ENCODE assay signal across 8 mouse cellular contexts in genomic region chr1:63272741-63273338, GRCm38 (mm10). TPM values are rescaled to one million over a fixed set of nuclear protein-coding genes. Genes with fewer than 3 reads are reported as not detected.
DNase-seq lines count a peak whose midpoint lies in the region; ATAC-seq lines count a peak whose summit lies in the region.

Gene Zdbf2, plus strand, starts transcription at chr1:63273265.

- peak within 1 kb of the TSS; percentile 62 for H3K4me3 ChIP-seq in kidney, embryonic 16.5 days (ENCODE audit: low read length)
- peak within 1 kb of the TSS; percentile 59 for H3K4me3 ChIP-seq in embryonic facial prominence, embryonic 15.5 days (replicated peaks)
- H3K4me3 ChIP-seq in midbrain, embryonic 14.5 days (replicated peaks; ENCODE audit: low read depth, low read length), result peak within 1 kb of the TSS; percentile 53

- no peaks in the 10 kb centered on the region for H3K36me3 ChIP-seq in kidney, embryonic 16.5 days (ENCODE audit: insufficient read depth, low read length)
- no peaks in the 10 kb centered on the region for H3K36me3 ChIP-seq in embryonic facial prominence, embryonic 15.5 days
- H3K36me3 ChIP-seq in midbrain, embryonic 14.5 days (ENCODE audit: control insufficient read depth, insufficient read depth, low read length), result no peaks in the 10 kb centered on the region

- H3K9ac ChIP-seq in kidney, embryonic 16.5 days (replicated peaks; ENCODE audit: low read length), result peak within 1 kb of the TSS; percentile 67
- peak within 1 kb of the TSS; percentile 58 for H3K9ac ChIP-seq in embryonic facial prominence, embryonic 15.5 days
- peak within 1 kb of the TSS; percentile 72 for H3K9ac ChIP-seq in midbrain, embryonic 14.5 days (replicated peaks; ENCODE audit: low read length)

- 0 out of 2 replicates have a peak within 1 kb of the TSS, but pooled peaks have one; percentile 18 for H3K27ac ChIP-seq in kidney, embryonic 16.5 days (ENCODE audit: low read length)
- H3K27ac ChIP-seq in embryonic facial prominence, embryonic 15.5 days (replicated peaks), result peak within 1 kb of the TSS; percentile 83
- peak within 1 kb of the TSS; percentile 78 for H3K27ac ChIP-seq in midbrain, embryonic 14.5 days (replicated peaks; ENCODE audit: low read depth, low read length)

- H3K4me2 ChIP-seq in kidney, embryonic 16.5 days (replicated peaks; ENCODE audit: low read depth, low read length), result peak within 1 kb of the TSS; percentile 73
- peak within 1 kb of the TSS; percentile 61 for H3K4me2 ChIP-seq in embryonic facial prominence, embryonic 15.5 days (replicated peaks)
- H3K4me2 ChIP-seq in midbrain, embryonic 14.5 days (ENCODE audit: low read length), result peak within 1 kb of the TSS; percentile 58

- H3K9me3 ChIP-seq in kidney, embryonic 16.5 days (ENCODE audit: low read length), result no peaks in the 10 kb centered on the region
- no peaks in the 10 kb centered on the region for H3K9me3 ChIP-seq in embryonic facial prominence, embryonic 15.5 days (replicated peaks)
- no peaks in the 10 kb centered on the region for H3K9me3 ChIP-seq in midbrain, embryonic 14.5 days (ENCODE audit: control insufficient read depth, low read length)

- DNase-seq in kidney, adult 18-20 months, result no peak
- peak; percentile 55 for DNase-seq in adrenal gland, postnatal 25 days
- DNase-seq in layer of hippocampus, postnatal 10 days (ENCODE audit: low spot score in 2 of 2), result no peak
- peak; percentile 84 for DNase-seq in midbrain, embryonic 14.5 days
- DNase-seq in cerebellum, adult 11 months, result no peak

- WGBS in kidney, embryonic 16.5 days, result under 1% methylated on average over 42 of the region's 49 CpGs
- under 1% methylated on average over 47 of the region's 49 CpGs for WGBS in embryonic facial prominence, embryonic 15.5 days
- WGBS in midbrain, embryonic 14.5 days, result under 1% methylated on average over 49 of the region's 49 CpGs

- H3K4me1 ChIP-seq in kidney, embryonic 16.5 days (ENCODE audit: insufficient read depth, low read length), result peaks cover 7% of the 10 kb centered on the region; the same call in 1 of the 2 replicates
- peaks cover 8% of the 10 kb centered on the region for H3K4me1 ChIP-seq in embryonic facial prominence, embryonic 15.5 days
- H3K4me1 ChIP-seq in midbrain, embryonic 14.5 days (ENCODE audit: control insufficient read depth, insufficient read depth, low read length), result no peaks in the 10 kb centered on the region

- peaks cover 75% of the 10 kb centered on the region for H3K27me3 ChIP-seq in kidney, embryonic 16.5 days (ENCODE audit: insufficient read depth, low read length)
- H3K27me3 ChIP-seq in embryonic facial prominence, embryonic 15.5 days, result peaks cover 67% of the 10 kb centered on the region
- H3K27me3 ChIP-seq in midbrain, embryonic 14.5 days (ENCODE audit: control insufficient read depth, insufficient read depth, low read length), result peaks cover 36% of the 10 kb centered on the region

- ATAC-seq in kidney, embryonic 16.5 days (ENCODE audit: low FRiP score, low TSS enrichment), result peak; percentile 85
- ATAC-seq in embryonic facial prominence, embryonic 15.5 days (ENCODE audit: insufficient number of reproducible peaks, low FRiP score, low TSS enrichment, low read depth), result peak; percentile 90
- ATAC-seq in midbrain, embryonic 14.5 days (ENCODE audit: low FRiP score, low TSS enrichment), result peak; percentile 92
- ATAC-seq in inflammation-experienced regulatory T-cells, adult 6 months, result no peak

RNA-seq across cellular contexts. Expression of gene Zdbf2, which starts in this region (rescaled TPM):
- 4.2 and 4.8 TPM in 2 replicates for polyA plus RNA-seq in kidney, embryonic 16.5 days (2015; fragmentation: Nextera tagmentation; extraction: Ambion mirVana)
- 10.6 and 12.4 TPM in 2 replicates for total RNA-seq in adrenal gland, postnatal 25 days (2021)
- 16.1 and 19.3 TPM in 2 replicates for polyA plus RNA-seq in embryonic facial prominence, embryonic 15.5 days (2015; fragmentation: Nextera tagmentation; extraction: Ambion mirVana)
- 10 to 100 TPM; 22.1 to 25.8 TPM for total RNA-seq in layer of hippocampus, postnatal 10 days (2021)
- 38.3 and 38.9 TPM in 2 replicates for polyA plus RNA-seq in midbrain, embryonic 14.5 days (2014; fragmentation: Nextera tagmentation; extraction: Ambion mirVana)
- polyA plus RNA-seq in inflammation-experienced regulatory T-cells, adult 6 months (2017; shearing (Covaris generic)), result under 1 TPM in 1 of 3 experiments, not detected in 2; 0.07 TPM

Comparison
In these comparisons a context has a peak if more than half of its experiments do, and no peak if none do; other contexts are left out.
1. H3K27ac ChIP-seq: peak in every context shown above with its lines; median percentile 83 in embryonic facial prominence, embryonic 15.5 days; 78 in midbrain, embryonic 14.5 days; 18 in kidney, embryonic 16.5 days.
2. DNase-seq: peak in adrenal gland, postnatal 25 days (single experiment) and midbrain, embryonic 14.5 days (single experiment); none in kidney, adult 18-20 months (single experiment), layer of hippocampus, postnatal 10 days (0 of 2) and cerebellum, adult 11 months (single experiment).
3. Peak in every context shown above with its lines, with median percentiles within 50 percentile points of each other: H3K4me2 ChIP-seq, H3K4me3 ChIP-seq and H3K9ac ChIP-seq.